Mouse (Mus musculus): Measurements from ENCODE around the gene Rasgrf2.

The Rasgrf2 gene

GRCm38 (mm10) chr13:92041584-92042563, 89.6 kb downstream of the Rasgrf2 start:
- DNase-seq (ENCODE audit: low read depth, low spot score), result peak; percentile 68

- DNase-seq (ENCODE audit: low read depth, low spot score), result no peak
Observed at GRCm38 (mm10) chr13:92030364-92031057, 100.9 kb downstream of the Rasgrf2 start.

GRCm38 (mm10) chr13:92029666-92030065, 101.8 kb downstream of the Rasgrf2 start:
- no peak for DNase-seq (ENCODE audit: low read depth, low spot score)

- no peak for DNase-seq (ENCODE audit: low read depth, low spot score)
Observed at GRCm38 (mm10) chr13:92027951-92028350, 103.5 kb downstream of the Rasgrf2 start.

GRCm38 (mm10) chr13:92026651-92027050, 104.8 kb downstream of the Rasgrf2 start:
- no peak for DNase-seq (ENCODE audit: low read depth, low spot score)

GRCm38 (mm10) chr13:92025124-92025523, 106.3 kb downstream of the Rasgrf2 start:
- DNase-seq (ENCODE audit: low read depth, low spot score), result no peak

- DNase-seq (ENCODE audit: low read depth, low spot score), result no peak
Observed at GRCm38 (mm10) chr13:92022202-92022601, 109.3 kb downstream of the Rasgrf2 start.

GRCm38 (mm10) chr13:91996929-91997328, 134.5 kb downstream of the Rasgrf2 start:
- DNase-seq (ENCODE audit: low read depth, low spot score), result no peak

- DNase-seq (ENCODE audit: low read depth, low spot score), result no peak
Observed at GRCm38 (mm10) chr13:91991412-91991811, 140.0 kb downstream of the Rasgrf2 start.

GRCm38 (mm10) chr13:91990709-91991284, 140.7 kb downstream of the Rasgrf2 start:
- no peak for DNase-seq (ENCODE audit: low read depth, low spot score)

- DNase-seq (ENCODE audit: low read depth, low spot score), result no peak
Observed at GRCm38 (mm10) chr13:91988378-91988777, 143.1 kb downstream of the Rasgrf2 start.

GRCm38 (mm10) chr13:91986958-91987357, 144.5 kb downstream of the Rasgrf2 start:
- DNase-seq (ENCODE audit: low read depth, low spot score), result peak; percentile 54

- DNase-seq (ENCODE audit: low read depth, low spot score), result no peak
Observed at GRCm38 (mm10) chr13:91985915-91986589, 145.4 kb downstream of the Rasgrf2 start.

- DNase-seq (ENCODE audit: low read depth, low spot score), result no peak
Observed at GRCm38 (mm10) chr13:91985019-91985418, 146.4 kb downstream of the Rasgrf2 start.

GRCm38 (mm10) chr13:91982080-91982479, 149.4 kb downstream of the Rasgrf2 start:
- DNase-seq (ENCODE audit: low read depth, low spot score), result no peak

- DNase-seq (ENCODE audit: low read depth, low spot score), result no peak
Observed at GRCm38 (mm10) chr13:91981414-91981813, 150.0 kb downstream of the Rasgrf2 start.

GRCm38 (mm10) chr13:91976971-91977370, 154.5 kb downstream of the Rasgrf2 start:
- DNase-seq (ENCODE audit: low read depth, low spot score), result no peak

- no peak for DNase-seq (ENCODE audit: low read depth, low spot score)
Observed at GRCm38 (mm10) chr13:91976541-91976940, 154.9 kb downstream of the Rasgrf2 start.

- DNase-seq (ENCODE audit: low read depth, low spot score), result no peak
Observed at GRCm38 (mm10) chr13:91974154-91974553, 157.3 kb downstream of the Rasgrf2 start.

GRCm38 (mm10) chr13:91971246-91971645, 160.2 kb downstream of the Rasgrf2 start:
- DNase-seq (ENCODE audit: low read depth, low spot score), result no peak

GRCm38 (mm10) chr13:91956474-91956873, 175.0 kb downstream of the Rasgrf2 start:
- DNase-seq (ENCODE audit: low read depth, low spot score), result no peak

GRCm38 (mm10) chr13:91955646-91956045, 175.8 kb downstream of the Rasgrf2 start:
- no peak for DNase-seq (ENCODE audit: low read depth, low spot score)
